Mouse (Mus musculus): Measurements from ENCODE around the gene Ubr7.

- no peak for TF ChIP-seq CTCF (conservative IDR thresholded peaks at IDR 0.05 in 1 of 2, IDR thresholded peaks at IDR 0.05 in 1 of 2; ENCODE audit: low read depth in 2 of 2, low read length in 2 of 2)
- no peak for TF ChIP-seq JUND (conservative IDR thresholded peaks at IDR 0.05; ENCODE audit: low read depth, low read length)
- TF ChIP-seq MAX (IDR thresholded peaks at IDR 0.05; ENCODE audit: low read length) = no peak
- TF ChIP-seq EP300 (IDR thresholded peaks at IDR 0.05; ENCODE audit: low read length) = no peak
- TF ChIP-seq NELFE (IDR thresholded peaks at IDR 0.05; ENCODE audit: low read depth, low read length) = no peak
- TF ChIP-seq CHD1 (IDR thresholded peaks at IDR 0.05; ENCODE audit: low read depth, low read length) = no peak
- TF ChIP-seq USF1 (IDR thresholded peaks at IDR 0.05; ENCODE audit: low read depth, low read length) = no peak
Measured at GRCm38 (mm10) chr12:102748256-102748655, 9.5 kb upstream of the Ubr7 start.

All from CH12.LX (cell line).